Mouse (Mus musculus) mature B cell (primary cell): ENCODE measurements around the gene Gpbar1.

ENCODE experiments used
- in situ Hi-C: fragments of 300-500 bp; cut with MboI; formaldehyde crosslinking; loops from 2 replicates; pipeline ENCODE4 v1.14.3; 2019

Gpbar1 gene

DNA sequence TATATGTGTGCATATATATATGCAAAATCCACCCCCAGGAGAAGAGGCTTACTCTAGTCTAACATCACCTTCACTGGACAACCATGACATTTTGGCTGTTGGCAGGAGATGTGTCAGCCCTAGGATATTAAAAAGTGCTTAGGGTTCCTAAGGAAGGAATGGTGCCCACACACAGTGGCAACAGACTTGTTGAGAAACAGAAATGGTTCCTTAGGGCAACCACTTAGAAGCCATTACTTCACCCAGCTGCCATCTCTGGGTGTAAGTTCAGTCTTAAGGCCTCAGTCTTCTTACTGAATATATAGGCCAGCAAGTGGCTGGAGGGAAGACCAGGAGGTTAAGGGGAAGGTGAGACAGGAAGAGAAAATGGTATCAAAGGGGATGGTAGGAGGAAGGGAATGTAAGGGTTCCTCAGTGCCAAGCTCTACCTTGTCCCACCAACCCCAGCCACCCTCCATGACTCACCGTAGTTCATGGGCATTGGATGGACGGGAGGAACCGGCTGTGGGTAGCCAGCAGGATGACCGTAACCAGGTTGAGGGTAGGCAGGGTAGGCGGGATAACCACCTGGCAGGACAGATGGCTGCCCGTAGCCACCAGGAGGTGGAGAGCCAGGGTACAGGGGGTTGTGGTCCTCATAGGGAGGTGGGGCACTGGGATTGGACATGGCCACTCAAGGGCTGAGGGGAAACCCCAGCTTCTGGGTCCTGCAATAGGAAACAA lies 16.5 kb downstream of the Gpbar1 start:
- in situ Hi-C loops = loop anchor here (10.0 kb wide), 1 partner anchor 160 kb away; no protein-coding TSS in a partner anchor

DNA sequence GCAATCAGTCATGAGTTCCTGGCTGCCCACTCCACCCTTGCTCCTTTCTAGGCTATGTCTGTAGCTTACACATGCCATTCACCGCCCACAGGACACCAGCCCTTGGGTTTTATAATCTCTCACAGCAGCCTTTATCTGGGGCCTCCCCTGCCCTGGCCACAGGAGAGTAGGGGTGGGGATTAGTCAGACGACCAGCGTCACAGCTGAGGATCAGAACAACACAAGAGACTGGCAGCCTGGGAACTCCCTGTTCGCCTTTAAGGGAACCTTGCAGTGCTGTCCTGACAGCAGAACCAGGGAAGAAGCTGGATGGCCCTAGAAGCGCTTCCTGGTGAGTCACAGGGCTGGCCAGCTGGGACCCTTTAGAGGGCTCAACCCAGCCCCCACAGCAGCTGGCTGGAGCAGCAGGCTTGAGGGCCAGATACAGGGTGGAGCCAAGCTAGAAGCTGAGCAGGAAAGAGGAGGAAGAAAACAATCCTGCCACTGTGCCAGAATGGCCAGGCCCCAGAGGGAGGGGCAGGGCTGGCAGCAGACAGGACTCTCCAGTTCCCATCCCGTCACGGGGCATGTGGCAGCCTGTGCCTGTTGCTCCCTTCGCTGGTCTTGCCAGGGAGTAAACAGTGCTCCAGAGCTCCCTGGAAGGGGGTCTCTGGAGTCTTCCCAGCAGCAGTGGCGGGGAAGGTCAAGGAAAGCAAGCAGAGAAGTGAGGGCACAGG lies 17.3 kb downstream of the Gpbar1 start:
- in situ Hi-C loops = loop anchor here (10.0 kb wide), 1 partner anchor 159 kb away; no protein-coding TSS in a partner anchor

DNA sequence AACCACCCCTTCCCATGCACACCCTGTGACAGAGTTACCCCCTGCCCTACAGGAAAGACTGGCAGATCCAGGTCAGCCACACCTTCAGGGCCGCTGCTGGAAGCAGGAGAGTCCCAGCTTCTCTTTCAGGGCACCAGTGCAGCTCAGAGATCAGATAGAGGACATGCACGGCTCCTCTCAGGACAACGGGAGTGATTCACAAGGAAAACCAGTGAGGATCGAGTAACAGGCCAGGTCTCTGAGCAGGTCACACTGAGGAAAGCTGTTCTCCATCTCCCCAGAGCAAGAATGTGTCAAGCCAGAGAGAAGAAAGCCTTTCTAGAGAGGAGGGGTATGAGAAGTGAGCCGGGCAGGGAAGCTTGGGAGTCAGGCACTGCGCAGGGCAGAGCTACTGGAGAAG lies 18.1 kb downstream of the Gpbar1 start:
- in situ Hi-C loops = loop anchor here (10.0 kb wide), 1 partner anchor 158 kb away; no protein-coding TSS in a partner anchor

DNA sequence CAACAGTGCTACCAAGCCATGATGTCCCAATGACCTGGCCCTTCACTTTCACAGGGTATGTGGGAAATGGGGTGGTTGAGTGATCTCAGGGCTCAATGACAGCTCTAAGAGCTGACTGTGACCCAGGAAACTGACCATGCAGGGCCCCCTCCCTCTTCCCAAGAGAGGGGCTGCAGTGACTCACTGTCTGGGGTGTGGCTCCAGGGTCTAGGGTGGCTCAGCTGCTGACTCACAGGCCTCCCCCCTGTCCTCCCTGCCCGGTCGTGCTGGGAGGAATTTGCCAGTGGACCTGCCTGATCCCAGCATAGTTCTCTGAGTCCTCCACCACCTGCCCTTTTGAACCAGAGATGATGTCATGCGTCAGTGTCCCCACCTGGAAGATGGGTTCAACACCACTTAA lies 18.9 kb downstream of the Gpbar1 start:
- in situ Hi-C loops = loop anchor here (10.0 kb wide), 1 partner anchor 158 kb away; no protein-coding TSS in a partner anchor

DNA sequence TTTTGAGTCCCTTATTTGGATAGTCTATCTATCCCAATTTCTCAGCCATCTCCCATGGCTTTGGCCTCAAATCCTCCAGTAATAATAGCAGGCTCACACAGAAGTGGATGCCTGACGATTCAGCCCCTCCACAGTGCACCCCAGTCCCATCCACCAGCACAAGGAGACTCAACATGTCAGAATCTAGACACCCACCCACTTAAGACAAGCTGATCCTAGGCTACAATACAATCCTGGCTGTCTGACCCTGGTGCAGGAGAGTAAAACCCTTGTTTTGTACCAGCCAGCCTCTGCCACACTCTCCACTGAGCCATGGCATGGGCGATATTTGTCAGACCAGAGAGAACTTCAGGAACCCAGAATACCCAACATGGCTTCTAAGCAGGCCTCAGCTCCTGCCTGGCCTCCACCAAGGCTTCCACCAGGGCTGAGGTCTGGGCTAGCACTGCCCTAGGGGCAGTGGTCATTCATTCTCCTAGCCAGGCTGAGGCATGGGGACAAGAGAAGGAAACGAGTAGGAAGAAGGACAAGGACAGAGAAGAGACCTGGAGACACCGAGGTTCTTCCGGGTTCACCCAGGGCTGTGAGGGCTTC lies 19.9 kb downstream of the Gpbar1 start:
- in situ Hi-C loops = loop anchor here (10.0 kb wide), 1 partner anchor 157 kb away; no protein-coding TSS in a partner anchor

DNA sequence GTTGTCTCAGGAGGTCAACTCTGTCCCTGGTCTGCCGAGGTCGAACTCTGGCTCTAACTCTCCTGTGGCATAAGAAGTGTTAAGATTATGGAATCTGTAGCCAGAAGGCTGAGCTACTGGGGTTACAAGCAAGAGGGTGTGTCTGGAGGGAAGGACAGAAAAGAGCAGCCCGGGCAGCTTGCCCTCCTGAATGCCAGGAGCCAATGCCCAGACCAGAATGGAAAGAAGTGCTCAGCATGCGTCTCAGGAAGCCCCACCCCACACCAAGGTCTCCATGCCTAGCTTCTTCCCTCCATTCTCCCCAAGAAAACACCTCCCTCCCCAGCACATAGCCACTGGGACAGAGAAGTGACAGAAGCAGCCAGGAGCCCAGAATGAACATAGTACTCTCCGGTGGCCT lies 20.6 kb downstream of the Gpbar1 start:
- in situ Hi-C loops = loop anchor here (10.0 kb wide), 1 partner anchor 156 kb away; no protein-coding TSS in a partner anchor

DNA sequence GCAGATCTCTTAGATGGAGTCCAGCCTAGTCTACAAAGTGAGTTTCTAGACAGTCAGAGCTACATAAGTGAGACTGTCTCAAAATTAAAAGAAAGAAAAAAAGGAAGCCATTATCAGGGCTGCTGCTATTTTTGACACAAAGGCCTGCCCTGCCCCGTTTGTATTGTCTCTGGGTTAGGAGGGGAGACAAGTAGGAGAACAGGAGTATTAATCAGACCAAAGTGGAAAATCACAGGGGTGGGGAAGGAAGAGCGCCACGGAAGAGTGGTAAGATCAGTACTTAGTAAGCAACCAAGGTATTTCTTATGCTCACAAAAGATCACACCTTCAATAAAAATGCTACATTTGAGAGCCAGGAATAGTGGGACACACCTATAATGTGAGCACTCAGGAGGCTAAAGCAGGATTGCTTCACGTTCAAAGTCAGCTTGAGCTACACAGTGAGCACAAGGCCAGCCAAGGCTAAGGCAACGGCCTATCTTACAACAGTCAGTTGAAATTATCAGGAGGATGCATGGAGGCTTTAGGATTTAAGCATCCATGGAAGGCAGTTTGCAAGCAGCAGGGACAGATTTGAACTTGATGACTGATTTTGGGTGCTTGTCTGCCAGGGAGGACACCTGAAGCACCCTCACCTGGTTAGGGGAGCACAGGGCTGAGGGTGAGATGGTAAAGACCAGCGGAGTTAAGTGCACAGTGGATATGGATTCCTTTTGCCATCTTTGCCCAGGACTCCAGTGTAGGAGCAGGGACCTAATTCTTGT lies 22.2 kb downstream of the Gpbar1 start:
- in situ Hi-C loops = no loop called here

DNA sequence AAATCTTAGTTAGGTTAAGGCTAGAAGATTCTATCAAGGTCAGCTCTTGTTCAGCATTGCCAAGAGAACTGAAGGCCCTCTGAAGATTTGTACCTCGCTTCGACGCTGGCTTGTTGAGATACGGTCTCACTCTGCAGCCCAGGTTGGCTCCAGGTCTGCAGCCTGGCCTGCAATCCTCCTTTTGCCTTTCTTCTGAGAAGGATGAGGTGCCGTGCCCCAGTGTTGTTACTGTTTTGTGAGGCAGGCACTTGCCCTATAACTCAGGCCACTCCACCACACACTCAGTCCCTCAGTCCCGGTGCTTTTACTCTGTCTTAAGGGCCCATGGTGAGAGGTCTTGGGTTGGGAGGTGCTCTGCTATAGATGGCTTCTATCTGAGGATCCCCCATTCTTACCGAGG lies 23.9 kb downstream of the Gpbar1 start:
- in situ Hi-C loops = no loop called here

DNA sequence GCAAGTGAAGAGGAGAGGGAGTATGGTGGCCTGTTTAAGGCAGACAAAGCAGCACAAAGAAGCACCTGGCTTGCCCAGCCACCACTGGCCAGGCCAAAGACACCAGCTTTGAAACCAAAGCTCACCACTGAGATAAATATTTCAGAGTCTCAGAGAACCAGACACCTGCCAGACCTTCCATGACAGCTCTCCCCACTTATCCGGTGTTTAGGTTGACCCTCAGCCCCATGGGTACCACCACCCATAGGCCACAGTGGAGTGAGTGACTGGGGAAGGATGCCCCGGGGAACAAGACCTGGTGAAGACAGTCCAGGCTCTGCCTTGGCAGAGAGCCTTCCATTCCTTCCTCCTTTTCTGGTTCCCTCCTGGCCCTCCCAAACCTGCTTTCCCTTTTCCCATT lies 24.5 kb downstream of the Gpbar1 start:
- in situ Hi-C loops = no loop called here

DNA sequence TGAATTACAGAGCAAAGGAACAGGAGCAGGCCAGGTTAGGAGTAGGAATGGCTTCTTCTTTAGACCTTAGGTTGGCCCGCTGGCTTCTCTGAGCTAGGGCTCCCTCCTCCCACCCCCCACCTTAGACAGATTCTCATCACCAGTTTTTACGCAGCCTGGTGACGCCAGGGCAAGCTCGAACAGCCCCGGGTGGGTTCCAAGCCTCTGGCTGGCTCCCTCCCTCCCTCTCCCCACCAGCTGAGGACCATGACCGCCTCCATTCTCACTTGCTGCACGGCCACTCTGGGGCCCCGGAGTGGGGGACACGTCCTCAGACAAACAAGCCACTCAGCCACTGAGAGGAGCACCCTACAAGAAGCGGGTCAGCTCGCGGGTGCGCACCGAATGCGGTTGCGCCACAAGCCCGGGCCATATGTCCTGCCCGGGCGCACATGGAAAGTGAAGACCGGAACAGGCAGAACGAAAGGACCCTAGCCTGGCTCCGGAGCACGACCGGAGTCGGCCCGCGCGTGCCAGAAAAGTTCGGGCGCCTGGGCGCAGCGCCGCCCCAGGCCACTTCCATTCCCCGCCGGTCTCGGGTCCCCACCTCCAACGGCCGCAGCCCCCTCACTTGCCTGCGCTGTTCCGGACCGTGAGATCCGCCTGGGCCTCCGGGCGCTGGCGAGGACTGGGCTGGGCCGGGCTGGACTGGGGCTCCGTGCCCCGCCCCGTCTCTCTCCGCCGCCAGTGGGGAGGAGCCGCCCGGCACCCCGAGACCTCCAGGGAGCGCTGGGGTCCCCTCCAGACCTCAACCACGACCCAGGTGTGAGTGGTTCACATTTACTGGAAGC lies 25.4 kb downstream of the Gpbar1 start:
- in situ Hi-C loops = no loop called here

DNA sequence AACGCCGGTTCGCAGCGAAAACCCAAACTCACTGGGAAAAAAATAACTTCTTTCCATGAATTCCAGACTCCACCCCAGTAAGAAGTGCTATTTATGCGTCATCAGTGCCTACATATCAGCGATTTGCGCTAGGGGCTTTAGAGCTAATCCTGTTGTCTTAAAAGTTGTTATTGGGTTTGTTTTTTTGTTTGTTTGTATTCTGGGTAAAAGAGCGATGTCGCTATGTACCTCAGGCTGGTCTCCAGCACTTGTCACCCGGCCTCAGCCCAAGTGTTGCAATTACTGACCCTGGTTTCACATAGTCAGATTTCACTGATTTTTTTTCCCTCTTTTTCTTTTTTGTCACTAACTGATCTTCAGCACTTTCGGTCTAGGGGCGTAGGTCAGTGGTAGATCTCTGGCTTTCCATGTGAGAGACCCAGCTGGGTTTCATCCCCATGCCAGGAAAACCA lies 26.0 kb downstream of the Gpbar1 start:
- in situ Hi-C loops = no loop called here

DNA sequence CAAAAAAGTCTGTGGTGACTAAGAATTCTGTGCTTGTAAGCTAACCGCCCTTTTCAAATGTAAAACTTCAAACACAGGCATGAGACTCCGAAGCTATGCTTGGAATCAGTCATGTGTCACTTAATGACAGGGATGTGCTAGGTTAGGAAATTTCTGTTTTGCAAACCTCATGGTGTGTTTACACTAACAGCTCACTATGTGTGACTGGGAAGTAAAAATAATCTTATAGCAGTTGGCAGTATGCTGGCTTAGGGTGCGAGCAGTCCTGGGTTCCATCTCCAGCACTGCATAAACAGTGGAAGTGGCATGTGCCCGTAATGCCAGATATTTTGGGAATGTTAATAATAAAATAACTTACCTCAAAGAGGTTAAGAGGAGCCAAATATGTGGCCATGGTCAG lies 26.6 kb downstream of the Gpbar1 start:
- in situ Hi-C loops = no loop called here

DNA sequence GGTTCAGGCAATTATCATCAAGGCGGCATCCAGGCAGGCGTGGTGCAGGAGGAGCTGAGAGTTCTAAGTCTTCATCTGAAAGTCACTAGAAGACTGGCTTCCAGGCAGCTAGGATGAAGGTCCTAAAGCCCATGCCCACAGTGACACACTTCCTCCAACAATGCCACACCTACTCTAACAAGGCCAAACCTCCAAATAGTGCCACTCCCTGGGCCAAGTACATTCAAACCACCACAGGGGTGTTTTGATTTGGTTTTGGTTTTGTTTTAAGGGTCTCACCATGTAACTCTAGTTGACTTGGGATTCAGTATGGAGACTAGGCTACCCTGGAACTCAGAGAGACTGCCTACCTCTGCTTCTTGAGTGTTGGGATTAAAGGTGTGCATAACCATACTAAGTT lies 27.2 kb downstream of the Gpbar1 start, which contains the start of gene Tmbim1:
Gene Tmbim1, minus strand, starts transcription at position 101 of the 400 bp plus-strand sequence.
- in situ Hi-C loops = no loop called here

DNA sequence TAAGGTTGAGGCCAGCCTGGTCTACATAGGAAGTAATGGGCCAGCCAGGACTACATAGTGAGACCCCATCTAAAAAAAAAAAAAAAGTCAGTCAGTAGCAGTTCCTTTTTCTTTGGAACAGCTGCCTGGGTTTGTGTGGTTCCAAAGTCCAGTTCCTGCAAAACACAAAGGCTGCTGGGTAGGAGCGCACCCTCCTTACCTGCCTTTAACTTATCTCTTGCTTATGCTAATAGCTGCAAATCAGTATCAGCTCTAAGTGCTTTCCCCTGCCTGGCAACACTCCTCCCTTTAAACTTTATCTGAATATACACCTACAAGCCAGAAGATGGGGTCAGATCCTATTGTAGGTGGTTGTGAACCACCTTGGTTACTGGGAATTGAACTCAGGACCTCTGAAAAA lies 28.8 kb downstream of the Gpbar1 start:
- in situ Hi-C loops = no loop called here

DNA sequence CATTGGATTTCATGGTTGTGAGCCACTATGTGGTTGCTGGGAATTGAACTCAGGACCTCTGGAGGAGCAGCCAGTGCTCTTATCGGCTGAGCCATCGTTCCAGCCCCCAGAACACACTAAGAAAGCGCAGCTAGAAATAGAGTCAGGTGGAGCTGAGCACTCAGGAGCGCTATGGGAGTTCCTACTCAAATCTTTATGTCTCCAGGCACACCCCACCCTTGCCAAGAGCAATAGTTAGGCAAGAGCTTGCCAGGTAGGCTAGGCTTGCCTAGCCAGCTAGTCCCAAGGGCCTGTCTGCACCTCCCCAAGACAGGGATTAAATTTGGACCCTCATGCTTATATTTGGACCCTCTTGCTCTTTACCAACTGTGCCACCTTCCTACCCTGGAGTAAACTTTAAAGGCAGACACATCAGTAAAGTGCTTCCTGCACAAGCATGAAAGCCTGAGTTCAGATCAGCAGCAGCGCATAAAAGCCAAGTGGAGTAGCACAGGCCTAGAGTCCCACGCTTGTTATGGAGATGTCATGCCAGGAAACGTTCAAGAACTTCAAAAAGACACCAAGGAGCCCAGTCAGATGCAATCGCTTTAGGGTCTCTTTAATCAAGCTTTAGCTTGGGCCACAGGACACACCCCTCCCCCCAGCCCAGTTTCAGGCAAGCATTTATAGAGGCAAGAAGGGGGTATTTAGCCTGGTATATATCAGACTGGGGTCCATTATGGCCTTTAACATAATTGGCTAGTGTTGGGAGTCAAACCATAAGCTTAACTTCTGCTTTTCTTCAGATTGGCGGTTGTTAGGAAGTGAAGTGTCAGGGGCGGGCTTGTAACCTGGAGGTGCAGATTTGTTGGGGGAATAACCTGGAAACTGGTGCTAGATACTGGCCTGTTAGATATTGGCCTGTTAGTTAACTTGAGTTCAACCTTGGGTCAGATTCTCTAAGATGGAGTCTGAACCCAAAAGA lies 29.9 kb downstream of the Gpbar1 start:
- in situ Hi-C loops = no loop called here

DNA sequence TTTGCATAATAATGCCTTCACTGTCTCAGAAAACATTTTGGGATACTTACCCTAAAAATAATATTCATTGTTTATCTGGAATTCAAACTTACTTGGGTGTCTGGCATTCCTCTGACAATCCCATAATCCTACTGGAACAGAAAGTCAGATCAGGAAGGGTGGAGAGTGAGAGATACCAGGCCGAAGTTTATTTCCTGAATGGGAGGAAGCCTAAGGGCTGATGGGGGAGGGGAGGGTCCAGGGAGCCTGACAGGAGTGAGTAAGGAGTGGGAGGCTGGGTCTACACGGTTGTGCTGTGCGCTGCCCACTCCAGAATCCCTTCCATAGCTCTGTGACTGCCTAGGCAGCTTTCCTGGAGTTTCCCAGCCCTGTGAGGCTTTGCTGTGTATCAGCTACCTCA lies 31.4 kb downstream of the Gpbar1 start:
- in situ Hi-C loops = loop anchor here (5.0 kb wide), 1 partner anchor 88 kb away; no protein-coding TSS in a partner anchor

DNA sequence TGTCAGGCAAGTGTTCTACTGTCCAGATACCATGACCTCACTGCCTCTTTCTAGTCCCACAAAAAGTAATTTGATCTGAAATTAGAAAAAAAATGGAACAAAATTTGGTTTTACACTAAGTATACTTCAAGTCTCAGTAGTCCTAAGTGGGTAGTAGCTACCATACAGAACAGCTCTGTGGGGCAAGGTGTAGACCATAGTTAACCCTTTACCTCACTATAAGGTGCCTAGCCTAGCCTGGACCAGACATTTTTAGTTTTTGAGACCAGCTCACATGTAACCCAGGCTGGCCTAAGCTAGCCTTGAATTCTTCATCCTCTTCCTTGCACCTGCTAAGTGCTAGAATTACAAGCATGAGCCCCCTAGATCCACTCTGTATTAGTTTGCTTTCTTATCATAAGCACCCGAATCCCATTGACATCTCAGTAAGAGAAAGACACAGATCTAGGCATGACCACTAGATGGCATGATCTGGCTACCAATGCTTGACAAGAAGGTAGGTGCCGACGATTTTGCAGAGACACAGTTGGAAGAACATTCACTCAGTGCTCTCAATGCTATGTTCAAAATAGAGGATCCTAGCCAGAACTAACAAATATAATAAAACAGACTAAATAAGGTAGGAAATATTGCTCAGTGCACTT lies 34.8 kb downstream of the Gpbar1 start:
- in situ Hi-C loops = loop anchor here (5.0 kb wide), 1 partner anchor 84 kb away; no protein-coding TSS in a partner anchor

DNA sequence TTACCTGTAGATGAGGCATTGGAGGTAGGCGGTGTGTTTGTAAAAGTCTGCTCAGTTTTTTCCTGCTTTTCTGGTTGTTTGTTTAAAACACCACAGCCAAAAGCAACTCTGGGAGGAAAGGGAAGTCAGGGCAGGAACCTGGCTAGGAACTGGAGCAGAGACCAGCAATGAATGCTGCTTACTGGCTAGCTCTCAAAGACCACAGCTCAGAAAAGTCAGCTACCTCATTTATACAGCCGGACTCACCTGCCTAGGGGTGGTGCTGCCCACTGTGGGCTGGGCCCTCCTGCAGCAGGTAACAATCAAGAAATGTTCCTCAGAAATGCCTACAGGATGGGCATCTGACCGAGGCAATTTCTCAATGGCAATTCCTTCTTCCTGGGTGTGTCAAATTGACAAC lies 36.4 kb downstream of the Gpbar1 start:
- in situ Hi-C loops = loop anchor here (5.0 kb wide), 1 partner anchor 83 kb away; no protein-coding TSS in a partner anchor
